Mouse (Mus musculus): Measurements from ENCODE around the gene Cdc14b. TPM values are rescaled to one million over a fixed set of nuclear protein-coding genes. Genes with fewer than 3 reads are reported as not detected.

The Cdc14b gene
- polyA plus RNA-seq, 1 experiment from 2014 or later = 4.5 TPM

GRCm38 (mm10) chr13:64187065-64187464 is 88.0 kb downstream of the Cdc14b start:
- Histone ChIP-seq H3K4me3 (ENCODE audit: low read depth, low read length) (no peak overlapping the region), H3K4me1 (ENCODE audit: insufficient read depth) (no peaks in the 10 kb centered on the region), H3K27me3 (ENCODE audit: insufficient read depth, low read length) (no peaks in the 10 kb centered on the region), H3K36me3 (replicated peaks; ENCODE audit: insufficient read depth, low read length) (no peaks in the 10 kb centered on the region), H3K9ac (replicated peaks) (no peak overlapping the region), H3K9me3 (ENCODE audit: low read length) (no peaks in the 10 kb centered on the region), H3K27ac (ENCODE audit: low read depth) (no peak overlapping the region), H3K4me2 (ENCODE audit: low read depth, low read length) (no peak overlapping the region)
- TF ChIP-seq CTCF (IDR thresholded peaks at IDR 0.05; ENCODE audit: low read depth) (no peak), EP300 (IDR thresholded peaks at IDR 0.05; ENCODE audit: low read depth) (no peak)
- DNase-seq (no peak), ATAC-seq (no peak)

DNA sequence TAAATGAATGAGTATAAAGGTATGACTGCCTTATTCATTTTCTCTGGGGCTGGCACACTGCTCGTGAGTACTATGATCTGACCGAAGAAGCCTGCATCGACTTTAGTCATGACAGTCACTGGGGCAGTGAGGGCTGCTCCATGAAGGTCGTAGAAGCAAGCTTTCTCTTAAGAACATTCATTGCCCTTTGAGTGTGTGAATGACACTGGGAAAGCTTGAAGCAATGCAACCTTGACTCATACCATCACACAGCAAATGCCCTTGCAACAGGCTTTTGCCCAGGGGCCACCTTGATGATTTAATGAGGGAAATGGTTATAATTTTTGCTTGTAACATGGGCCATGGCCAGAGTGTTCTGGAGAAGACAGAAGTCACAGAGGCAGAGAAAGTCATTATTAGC is 88.6 kb downstream of the Cdc14b start:
- TF ChIP-seq CTCF (IDR thresholded peaks at IDR 0.05; ENCODE audit: low read depth) (no peak), EP300 (IDR thresholded peaks at IDR 0.05; ENCODE audit: low read depth) (no peak)
- no peak for DNase-seq
- no peak overlapping the region for H3K4me3 ChIP-seq (ENCODE audit: low read depth, low read length)
- WGBS (ENCODE audit: insufficient replicate concordance) = 81% methylated on average over 4 of the region's 4 CpGs
- ATAC-seq = no peak
- H3K9ac ChIP-seq (replicated peaks) = no peak overlapping the region
- no peaks in the 10 kb centered on the region for H3K9me3 ChIP-seq (ENCODE audit: low read length)
- no peak overlapping the region for H3K27ac ChIP-seq (ENCODE audit: low read depth)
- no peaks in the 10 kb centered on the region for H3K36me3 ChIP-seq (replicated peaks; ENCODE audit: insufficient read depth, low read length)
- no peaks in the 10 kb centered on the region for H3K4me1 ChIP-seq (ENCODE audit: insufficient read depth)
- H3K4me2 ChIP-seq (ENCODE audit: low read depth, low read length) = no peak overlapping the region
- H3K27me3 ChIP-seq (ENCODE audit: insufficient read depth, low read length) = no peaks in the 10 kb centered on the region

GRCm38 (mm10) chr13:64185586-64185985 is 89.5 kb downstream of the Cdc14b start:
- Histone ChIP-seq H3K9me3 (ENCODE audit: low read length) (no peaks in the 10 kb centered on the region), H3K4me1 (ENCODE audit: insufficient read depth) (no peaks in the 10 kb centered on the region), H3K27me3 (ENCODE audit: insufficient read depth, low read length) (no peaks in the 10 kb centered on the region), H3K36me3 (replicated peaks; ENCODE audit: insufficient read depth, low read length) (no peaks in the 10 kb centered on the region), H3K9ac (replicated peaks) (no peak overlapping the region), H3K27ac (ENCODE audit: low read depth) (no peak overlapping the region), H3K4me3 (ENCODE audit: low read depth, low read length) (no peak overlapping the region), H3K4me2 (ENCODE audit: low read depth, low read length) (no peak overlapping the region)
- TF ChIP-seq EP300 (IDR thresholded peaks at IDR 0.05; ENCODE audit: low read depth) (no peak), CTCF (IDR thresholded peaks at IDR 0.05; ENCODE audit: low read depth) (no peak)
- 69% methylated on average over 9 of the region's 9 CpGs for WGBS (ENCODE audit: insufficient replicate concordance)
- ATAC-seq (no peak), DNase-seq (no peak)

GRCm38 (mm10) chr13:64185176-64185575 is 89.9 kb downstream of the Cdc14b start:
- H3K4me2 ChIP-seq (ENCODE audit: low read depth, low read length) = no peak overlapping the region
- DNase-seq (no peak), ATAC-seq (no peak)
- no peak overlapping the region for H3K9ac ChIP-seq (replicated peaks)
- 80% methylated on average over 7 of the region's 7 CpGs for WGBS (ENCODE audit: insufficient replicate concordance)
- H3K4me3 ChIP-seq (ENCODE audit: low read depth, low read length) = no peak overlapping the region
- H3K4me1 ChIP-seq (ENCODE audit: insufficient read depth) = no peaks in the 10 kb centered on the region
- H3K27ac ChIP-seq (ENCODE audit: low read depth) = no peak overlapping the region
- H3K27me3 ChIP-seq (ENCODE audit: insufficient read depth, low read length) = no peaks in the 10 kb centered on the region
- H3K9me3 ChIP-seq (ENCODE audit: low read length) = no peaks in the 10 kb centered on the region
- no peaks in the 10 kb centered on the region for H3K36me3 ChIP-seq (replicated peaks; ENCODE audit: insufficient read depth, low read length)
- TF ChIP-seq EP300 (IDR thresholded peaks at IDR 0.05; ENCODE audit: low read depth) (no peak), CTCF (IDR thresholded peaks at IDR 0.05; ENCODE audit: low read depth) (no peak)

DNA sequence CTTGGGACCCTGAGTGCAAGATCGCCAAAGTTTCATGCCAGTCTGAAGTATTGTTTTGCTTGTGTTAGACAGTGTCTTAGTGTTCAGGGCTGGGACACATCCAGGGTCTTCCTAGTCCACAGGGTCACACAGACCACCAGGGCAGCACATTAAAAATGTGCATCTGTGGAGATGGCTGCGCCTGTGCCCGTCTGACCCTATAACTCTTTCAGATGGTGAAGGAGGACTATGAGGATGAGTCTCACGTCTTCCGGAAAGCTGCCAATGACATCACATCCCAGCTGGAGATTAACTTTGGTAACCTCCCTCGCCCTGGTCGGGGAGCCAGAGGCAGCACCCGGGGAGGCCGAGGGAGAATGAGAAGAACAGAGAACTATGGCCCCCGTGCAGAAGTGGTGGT is 90.7 kb downstream of the Cdc14b start:
- Histone ChIP-seq H3K27ac (ENCODE audit: low read depth) (no peak overlapping the region), H3K4me1 (ENCODE audit: insufficient read depth) (no peaks in the 10 kb centered on the region), H3K27me3 (ENCODE audit: insufficient read depth, low read length) (no peaks in the 10 kb centered on the region), H3K4me3 (ENCODE audit: low read depth, low read length) (no peak overlapping the region), H3K4me2 (ENCODE audit: low read depth, low read length) (no peak overlapping the region), H3K9ac (replicated peaks) (no peak overlapping the region), H3K36me3 (replicated peaks; ENCODE audit: insufficient read depth, low read length) (no peaks in the 10 kb centered on the region), H3K9me3 (ENCODE audit: low read length) (no peaks in the 10 kb centered on the region)
- 86% methylated on average over 10 of the region's 10 CpGs for WGBS (ENCODE audit: insufficient replicate concordance)
- TF ChIP-seq CTCF (IDR thresholded peaks at IDR 0.05; ENCODE audit: low read depth) = no peak
- TF ChIP-seq EP300 (IDR thresholded peaks at IDR 0.05; ENCODE audit: low read depth) = no peak
- no peak for DNase-seq
- ATAC-seq = no peak

GRCm38 (mm10) chr13:64183583-64183982 is 91.5 kb downstream of the Cdc14b start:
- DNase-seq (no peak), ATAC-seq (peak; percentile 53)
- no peak overlapping the region for H3K4me2 ChIP-seq (ENCODE audit: low read depth, low read length)
- H3K27ac ChIP-seq (ENCODE audit: low read depth) = peak overlapping the region; percentile 34; the same call in 1 of the 2 replicates
- no peak for TF ChIP-seq EP300 (IDR thresholded peaks at IDR 0.05; ENCODE audit: low read depth)
- TF ChIP-seq CTCF (IDR thresholded peaks at IDR 0.05; ENCODE audit: low read depth) = no peak
- WGBS (ENCODE audit: insufficient replicate concordance) = 65% methylated on average over 4 of the region's 4 CpGs
- no peak overlapping the region for H3K4me3 ChIP-seq (ENCODE audit: low read depth, low read length)
- no peaks in the 10 kb centered on the region for H3K27me3 ChIP-seq (ENCODE audit: insufficient read depth, low read length)
- H3K9ac ChIP-seq (replicated peaks) = no peak overlapping the region
- H3K36me3 ChIP-seq (replicated peaks; ENCODE audit: insufficient read depth, low read length) = no peaks in the 10 kb centered on the region
- H3K4me1 ChIP-seq (ENCODE audit: insufficient read depth) = no peaks in the 10 kb centered on the region
- H3K9me3 ChIP-seq (ENCODE audit: low read length) = no peaks in the 10 kb centered on the region

DNA sequence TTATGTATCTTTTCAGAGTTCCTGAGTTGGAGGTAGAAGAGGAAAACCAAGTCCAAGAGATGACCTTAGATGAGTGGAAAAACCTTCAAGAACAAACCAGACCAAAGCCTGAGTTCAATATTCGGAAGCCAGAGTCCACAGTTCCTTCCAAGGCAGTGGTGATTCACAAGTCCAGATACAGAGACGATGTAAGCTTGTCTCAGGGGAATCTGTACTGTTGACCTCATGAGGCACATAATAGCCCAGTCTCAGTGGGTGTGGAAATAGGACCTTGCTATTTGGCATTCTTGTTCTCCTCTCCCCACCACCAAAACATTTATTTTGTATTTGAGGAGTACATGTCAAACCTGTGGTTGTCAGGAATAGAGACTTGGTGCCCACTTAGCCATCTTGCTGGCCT is 93.0 kb downstream of the Cdc14b start:
- ATAC-seq = no peak

More for the DNA sequence above, 93.0 kb downstream of the Cdc14b start:
- Histone ChIP-seq H3K9ac (replicated peaks) (no peak overlapping the region), H3K9me3 (ENCODE audit: low read length) (no peaks in the 10 kb centered on the region), H3K4me2 (ENCODE audit: low read depth, low read length) (no peak overlapping the region), H3K27me3 (ENCODE audit: insufficient read depth, low read length) (no peaks in the 10 kb centered on the region), H3K4me3 (ENCODE audit: low read depth, low read length) (no peak overlapping the region), H3K4me1 (ENCODE audit: insufficient read depth) (no peaks in the 10 kb centered on the region), H3K27ac (ENCODE audit: low read depth) (no peak overlapping the region), H3K36me3 (replicated peaks; ENCODE audit: insufficient read depth, low read length) (no peaks in the 10 kb centered on the region)
- TF ChIP-seq EP300 (IDR thresholded peaks at IDR 0.05; ENCODE audit: low read depth) (no peak), CTCF (IDR thresholded peaks at IDR 0.05; ENCODE audit: low read depth) (no peak)
- WGBS (ENCODE audit: insufficient replicate concordance) = 73% methylated on average over 2 of the region's 2 CpGs
- DNase-seq = no peak
